In the genomic region with DNA sequence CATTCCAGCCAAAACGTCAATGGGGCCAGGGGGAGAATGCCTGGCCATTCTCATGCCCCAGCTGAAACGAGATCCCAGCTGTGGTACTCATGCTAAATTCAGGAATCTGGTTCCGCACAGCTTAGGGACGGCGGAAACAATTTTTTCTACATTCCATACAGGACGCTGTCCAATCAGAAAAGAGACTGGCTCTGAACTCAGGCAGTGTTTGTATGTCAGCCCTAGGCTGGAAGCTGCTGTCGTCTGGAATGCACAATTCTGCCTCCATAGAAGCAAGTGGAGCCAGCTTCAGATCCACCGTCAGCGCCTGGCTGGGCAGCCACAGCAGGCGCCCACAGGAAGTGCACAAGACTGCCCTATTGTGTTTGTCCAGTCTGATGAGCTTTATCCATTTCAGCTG, we compare ENCODE assay signal across 8 mouse cellular contexts. TPM values are rescaled to one million over a fixed set of nuclear protein-coding genes. Genes with fewer than 3 reads are reported as not detected.
DNase-seq lines count a peak whose midpoint lies in the region; ATAC-seq and TF ChIP-seq lines count a peak whose summit lies in the region.

No protein-coding gene starts in this region.

- H3K4me2 ChIP-seq in limb, embryonic 14.5 days (replicated peaks; ENCODE audit: low read depth, low read length, severe bottlenecking): peak overlapping the region; percentile 29
- H3K4me2 ChIP-seq in neural tube, embryonic 14.5 days (ENCODE audit: low read depth, low read length): no peak overlapping the region

- WGBS in limb, embryonic 14.5 days: 6% methylated on average over 10 of the region's 10 CpGs
- WGBS in neural tube, embryonic 14.5 days: 32% methylated on average over 10 of the region's 10 CpGs

- intact Hi-C loops in heart, postnatal 14 days (cut with DNase I): no loop called here
- intact Hi-C loops in heart, postnatal 10 days (cut with DNase I): no loop called here

- H3K9me3 ChIP-seq in limb, embryonic 14.5 days (ENCODE audit: control insufficient read depth, low read length): no peaks in the 10 kb centered on the region
- H3K9me3 ChIP-seq in neural tube, embryonic 14.5 days (ENCODE audit: control insufficient read depth, low read length): no peaks in the 10 kb centered on the region

- ATAC-seq in limb, embryonic 14.5 days (ENCODE audit: low FRiP score, low read depth): peak; percentile 95
- ATAC-seq in neural tube, embryonic 14.5 days (ENCODE audit: low read depth): peak; percentile 22; the same call in 1 of the 2 replicates

- peak; percentile 91 for DNase-seq in heart, adult 11 months
- no peak for DNase-seq in heart, postnatal 14 days
- peak; percentile 49 to 59 for DNase-seq in heart, postnatal 10 days
- DNase-seq in limb, embryonic 14.5 days (ENCODE audit: low spot score): peak; percentile 88
- no peak for DNase-seq in layer of hippocampus, adult 8-10 months (ENCODE audit: low spot score in 2 of 2)
- DNase-seq in thymus, adult 18-20 months: no peak
- DNase-seq in urinary bladder, postnatal 36 days (ENCODE audit: low spot score in 2 of 2): no peak

- no peaks in the 10 kb centered on the region for H3K36me3 ChIP-seq in limb, embryonic 14.5 days (ENCODE audit: control insufficient read depth, insufficient read depth, low read length)
- H3K36me3 ChIP-seq in neural tube, embryonic 14.5 days (ENCODE audit: control insufficient read depth, insufficient read depth, low read length): no peaks in the 10 kb centered on the region

- no peak overlapping the region; the same call in 1 of the 2 replicates for H3K9ac ChIP-seq in limb, embryonic 14.5 days (ENCODE audit: low read depth, low read length, severe bottlenecking)
- no peak overlapping the region for H3K9ac ChIP-seq in neural tube, embryonic 14.5 days (replicated peaks; ENCODE audit: low read depth, low read length)

- TF ChIP-seq POLR2A in limb, embryonic 14.5 days (IDR thresholded peaks at IDR 0.05; ENCODE audit: borderline replicate concordance, extremely low read depth, insufficient read depth, insufficient read length): no peak

- no peak overlapping the region for H3K4me3 ChIP-seq in limb, embryonic 14.5 days (replicated peaks; ENCODE audit: low read length)
- H3K4me3 ChIP-seq in neural tube, embryonic 14.5 days (ENCODE audit: low read depth, low read length): no peak overlapping the region

- peaks cover 27% of the 10 kb centered on the region for H3K4me1 ChIP-seq in limb, embryonic 14.5 days (ENCODE audit: control insufficient read depth, insufficient read depth, low read length)
- no peaks in the 10 kb centered on the region for H3K4me1 ChIP-seq in neural tube, embryonic 14.5 days (ENCODE audit: control insufficient read depth, insufficient read depth, low read length)

- peak overlapping the region; percentile 91 for H3K27ac ChIP-seq in limb, embryonic 14.5 days (replicated peaks; ENCODE audit: low read depth, low read length)
- no peak overlapping the region for H3K27ac ChIP-seq in neural tube, embryonic 14.5 days (ENCODE audit: low read depth, low read length)

- H3K27me3 ChIP-seq in limb, embryonic 14.5 days (ENCODE audit: control insufficient read depth, insufficient read depth, low read length): no peaks in the 10 kb centered on the region
- H3K27me3 ChIP-seq in neural tube, embryonic 14.5 days (ENCODE audit: control insufficient read depth, insufficient read depth, low read length): no peaks in the 10 kb centered on the region

RNA-seq across cellular contexts. Expression of a gene that starts 5.6 kb away (rescaled TPM):
- total RNA-seq in heart, postnatal 14 days (2021): 100 to 1,000 TPM; 200 to 237 TPM
- 100 to 1,000 TPM; 168 to 234 TPM for total RNA-seq in heart, postnatal 10 days (2021)
- 78.4 and 103 TPM in 2 replicates for polyA plus RNA-seq in limb, embryonic 14.5 days (2012; rRNA removed)
- polyA plus RNA-seq in limb, embryonic 14.5 days (2014; fragmentation: Nextera tagmentation; extraction: Ambion mirVana): 31.0 and 37.6 TPM in 2 replicates
- polyA plus RNA-seq in neural tube, embryonic 14.5 days (2014; fragmentation: Nextera tagmentation; extraction: Ambion mirVana): 92.0 and 94.8 TPM in 2 replicates
- 10 to 100 TPM; 44.1 to 48.7 (median 45.6) TPM for total RNA-seq in layer of hippocampus, adult 8-10 months (2022)

RNA-seq across cellular contexts. Expression of a gene that starts 15.4 kb away (rescaled TPM):
- under 1 TPM; 0.10 to 0.17 TPM for total RNA-seq in heart, postnatal 14 days (2021)
- under 1 TPM; 0.05 to 0.22 TPM for total RNA-seq in heart, postnatal 10 days (2021)
- 0.26 and 0.32 TPM in 2 replicates for polyA plus RNA-seq in limb, embryonic 14.5 days (2012; rRNA removed)
- 0.03 and 0.06 TPM in 2 replicates for polyA plus RNA-seq in limb, embryonic 14.5 days (2014; fragmentation: Nextera tagmentation; extraction: Ambion mirVana)
- 0.08 TPM in 1 of 2 replicates, not detected in the other for polyA plus RNA-seq in neural tube, embryonic 14.5 days (2014; fragmentation: Nextera tagmentation; extraction: Ambion mirVana)
- 1 to 10 TPM in 3 of 4 experiments, under 1 TPM in 1; 0.47 to 1.9 (median 1.5) TPM for total RNA-seq in layer of hippocampus, adult 8-10 months (2022)

RNA-seq across cellular contexts. Expression of a gene that starts 42.2 kb away (rescaled TPM):
- total RNA-seq in heart, postnatal 14 days (2021): 10 to 100 TPM; 15.5 to 16.3 TPM
- 10 to 100 TPM; 14.8 to 16.3 TPM for total RNA-seq in heart, postnatal 10 days (2021)
- polyA plus RNA-seq in limb, embryonic 14.5 days (2012; rRNA removed): 28.2 and 33.8 TPM in 2 replicates
- polyA plus RNA-seq in limb, embryonic 14.5 days (2014; fragmentation: Nextera tagmentation; extraction: Ambion mirVana): 30.5 and 31.1 TPM in 2 replicates
- polyA plus RNA-seq in neural tube, embryonic 14.5 days (2014; fragmentation: Nextera tagmentation; extraction: Ambion mirVana): 26.6 and 31.0 TPM in 2 replicates
- total RNA-seq in layer of hippocampus, adult 8-10 months (2022): 10 to 100 TPM; 22.4 to 27.7 (median 24.8) TPM

RNA-seq across cellular contexts. Expression of a gene that starts 51.0 kb away (rescaled TPM):
- 1 to 10 TPM; 1.3 to 1.5 TPM for total RNA-seq in heart, postnatal 14 days (2021)
- total RNA-seq in heart, postnatal 10 days (2021): 1 to 10 TPM; 1.2 to 1.3 TPM
- 4.1 and 5.6 TPM in 2 replicates for polyA plus RNA-seq in limb, embryonic 14.5 days (2012; rRNA removed)
- 1.2 and 1.4 TPM in 2 replicates for polyA plus RNA-seq in limb, embryonic 14.5 days (2014; fragmentation: Nextera tagmentation; extraction: Ambion mirVana)
- polyA plus RNA-seq in neural tube, embryonic 14.5 days (2014; fragmentation: Nextera tagmentation; extraction: Ambion mirVana): 1.5 and 1.7 TPM in 2 replicates
- total RNA-seq in layer of hippocampus, adult 8-10 months (2022): 1 to 10 TPM; 1.6 to 6.1 (median 4.1) TPM

Comparison
In these comparisons a context has a peak if more than half of its experiments do, and no peak if none do; other contexts are left out.
1. DNase-seq: peak in heart, adult 11 months (single experiment), heart, postnatal 10 days (2 of 2) and limb, embryonic 14.5 days (single experiment); none in heart, postnatal 14 days (0 of 2), layer of hippocampus, adult 8-10 months (0 of 2), thymus, adult 18-20 months (0 of 2) and urinary bladder, postnatal 36 days (0 of 2).